Mouse (Mus musculus) stomach, postnatal 0 days (tissue): ENCODE results near the gene Atxn1. TPM values are rescaled to one million over a fixed set of nuclear protein-coding genes. Genes with fewer than 3 reads are reported as not detected.

Source experiments
- ATAC-seq: fragments of 200-750 bp; cut with Nextera tagmentation; 2 replicates; pipeline ENCODE4 v1.8.0; 2017; ENCODE audit not compliant: low FRiP score, low TSS enrichment
- DNase-seq: peaks from one replicate; pipeline ENCODE4 v3.0.0-alpha.2; 2016; ENCODE audit warnings: low spot score
- H3K27ac ChIP-seq: fragments of 300-500 bp; sonication (generic); replicated peaks from 2 replicates; pipeline ENCODE4 v1.5.1; 2014; ENCODE audit warnings: mild to moderate bottlenecking, control low read depth
- H3K27me3 ChIP-seq: fragments of 300-500 bp; sonication (generic); 2 replicates; pipeline ENCODE4 v1.6.1; 2014; ENCODE audit warnings: low read length; ENCODE audit not compliant: control insufficient read depth, insufficient read depth
- H3K36me3 ChIP-seq: fragments of 300-500 bp; sonication (generic); 2 replicates; pipeline ENCODE4 v1.6.1; 2014; ENCODE audit warnings: low read length, mixed read lengths; ENCODE audit not compliant: control insufficient read depth, insufficient read depth
- H3K4me1 ChIP-seq: fragments of 300-500 bp; sonication (generic); replicated peaks from 2 replicates; pipeline ENCODE4 v1.6.1; 2014; ENCODE audit warnings: antibody characterized with exemption; ENCODE audit not compliant: control insufficient read depth, insufficient read depth
- H3K4me2 ChIP-seq: fragments of 300-500 bp; sonication (generic); replicated peaks from 2 replicates; pipeline ENCODE4 v1.6.1; 2014; ENCODE audit warnings: low read depth, mild to moderate bottlenecking, control low read depth, moderate library complexity
- H3K4me3 ChIP-seq: fragments of 300-500 bp; sonication (generic); 2 replicates; pipeline ENCODE4 v1.5.1; 2014; ENCODE audit warnings: low read depth, low read length, control low read depth
- H3K9ac ChIP-seq: fragments of 300-500 bp; sonication (generic); 2 replicates; pipeline ENCODE4 v1.6.1; 2014; ENCODE audit warnings: mild to moderate bottlenecking, low read length, control low read depth, mixed read lengths
- H3K9me3 ChIP-seq: fragments of 300-500 bp; sonication (generic); 2 replicates; pipeline ENCODE4 v1.6.1; 2016; ENCODE audit warnings: low read length; ENCODE audit not compliant: control insufficient read depth
- CTCF ChIP-seq: IDR thresholded peaks from 2 replicates; pipeline ENCODE4 v1.5.1; 2016; ENCODE audit warnings: antibody characterized with exemption, low read depth, mild to moderate bottlenecking, moderate library complexity
- EP300 ChIP-seq: optimal IDR thresholded peaks from 2 replicates; pipeline ENCODE3; 2016; ENCODE audit warnings: antibody characterized with exemption
- WGBS: fragments of 180-500 bp; shearing (Covaris S2); extraction: QIAGEN DNeasy Blood & Tissue Kit; methylation state at CpG from one replicate; pipeline ENCODE4 v1.1.7; 2014; 5-methylcytosine and 5-hydroxymethylcytosine counted together
- polyA plus RNA-seq: library from polyadenylated mRNA; unstranded; fragments of >200 nt; fragmentation: Nextera tagmentation; extraction: Ambion mirVana; gene quantifications from 2 replicates; pipeline ENCODE4 v1.2.1, GENCODE M21; 2015

Gene Atxn1
- polyA plus RNA-seq, 1 experiment from 2014 or later = 7.0 TPM

DNA sequence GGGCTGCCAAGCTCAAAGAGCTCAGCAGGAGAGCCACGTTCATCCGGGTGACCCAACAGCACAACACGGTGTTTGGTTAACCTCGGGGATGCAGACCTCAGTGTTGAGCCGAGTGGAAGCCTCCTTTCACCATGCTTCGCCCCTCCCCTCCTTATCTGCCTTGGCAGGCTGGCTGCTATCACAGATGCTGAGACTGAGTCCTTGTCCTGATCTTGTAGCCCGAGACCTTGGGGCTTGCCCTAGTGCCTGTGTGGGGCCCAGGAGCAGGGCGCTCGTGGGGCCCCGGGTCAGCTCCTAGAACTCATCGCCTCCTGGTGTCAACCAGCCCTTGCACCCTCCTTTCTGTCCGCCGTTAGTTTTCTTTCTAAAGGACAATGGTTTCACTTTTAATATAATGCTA lies 418.8 kb downstream of the Atxn1 start:
- no peak overlapping the region for H3K4me2 ChIP-seq
- no peaks in the 10 kb centered on the region for H3K27me3 ChIP-seq
- ATAC-seq = no peak; the same call in 1 of the 2 replicates
- H3K4me3 ChIP-seq = no peak overlapping the region
- no peaks in the 10 kb centered on the region for H3K4me1 ChIP-seq
- DNase-seq = no peak
- no peaks in the 10 kb centered on the region for H3K9me3 ChIP-seq
- TF ChIP-seq CTCF (no peak), EP300 (no peak)
- H3K27ac ChIP-seq = no peak overlapping the region
- WGBS = 73% methylated on average over 13 of the region's 13 CpGs
- peaks cover 2% of the 10 kb centered on the region; the same call in 1 of the 2 replicates for H3K36me3 ChIP-seq
- no peak overlapping the region for H3K9ac ChIP-seq

DNA sequence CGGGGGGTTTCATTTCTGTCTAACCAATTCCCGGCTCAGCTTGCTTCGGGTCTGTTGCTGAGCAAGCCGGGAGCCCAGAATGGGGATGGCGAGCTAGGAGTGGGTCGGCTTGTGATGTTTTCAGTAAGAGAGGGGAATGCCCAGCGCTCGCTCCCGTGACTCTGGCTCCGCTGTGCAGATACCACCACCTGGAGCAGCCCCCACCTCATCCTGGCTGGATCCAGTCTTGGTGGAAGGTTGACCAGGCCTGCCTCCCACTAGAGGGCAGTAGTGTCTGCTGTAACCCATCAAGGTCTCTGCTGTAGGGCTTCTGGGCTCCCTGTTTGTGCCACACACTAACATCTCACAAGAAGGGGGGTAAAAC lies 425.6 kb downstream of the Atxn1 start:
- TF ChIP-seq EP300 (no peak), CTCF (peak; percentile 83)
- H3K9me3 ChIP-seq = no peaks in the 10 kb centered on the region
- no peaks in the 10 kb centered on the region for H3K4me1 ChIP-seq
- peak overlapping the region; percentile 56 for H3K9ac ChIP-seq
- ATAC-seq (peak; percentile 75), DNase-seq (peak; percentile 72)
- 14% methylated on average over 10 of the region's 10 CpGs for WGBS
- no peak overlapping the region for H3K27ac ChIP-seq
- H3K4me3 ChIP-seq = peak overlapping the region; percentile 39
- H3K4me2 ChIP-seq = peak overlapping the region; percentile 65
- no peaks in the 10 kb centered on the region for H3K27me3 ChIP-seq
- no peaks in the 10 kb centered on the region for H3K36me3 ChIP-seq

DNA sequence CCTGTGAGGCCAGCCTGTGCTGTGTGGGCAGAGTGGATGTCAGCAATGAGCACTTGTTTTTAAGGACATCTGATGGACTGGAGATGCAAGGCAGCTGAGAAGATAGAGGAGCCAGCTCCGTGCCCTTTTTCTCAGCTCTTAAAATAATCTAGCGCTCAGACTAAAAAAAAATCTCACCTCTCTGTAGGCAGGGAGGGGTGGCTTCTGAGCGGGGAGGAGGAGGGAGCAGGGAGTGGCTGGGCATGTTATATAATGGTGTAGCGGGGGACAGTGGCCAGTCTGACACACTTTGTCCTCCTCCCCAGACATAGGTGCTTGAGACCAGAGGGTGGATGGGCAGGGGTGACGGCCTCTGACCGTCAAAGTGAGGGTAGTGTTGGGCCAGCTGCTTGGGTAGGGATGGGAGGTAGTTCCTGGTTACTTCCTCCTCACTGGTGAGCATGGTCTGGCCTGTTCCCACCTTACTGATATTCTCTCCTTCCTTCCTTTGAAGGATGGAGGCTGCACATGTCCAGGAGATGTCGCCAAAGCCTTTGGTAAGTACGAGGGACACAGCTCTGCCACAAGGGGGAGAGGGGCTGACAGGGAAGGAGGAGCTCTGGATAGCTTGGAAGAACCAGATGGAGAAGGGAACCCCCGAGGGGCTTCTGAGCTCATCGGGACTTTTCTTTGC lies 426.1 kb downstream of the Atxn1 start:
- Histone ChIP-seq H3K27ac (no peak overlapping the region), H3K27me3 (no peaks in the 10 kb centered on the region), H3K4me1 (no peaks in the 10 kb centered on the region), H3K9me3 (no peaks in the 10 kb centered on the region), H3K9ac (peak overlapping the region; percentile 56; the same call in 1 of the 2 replicates), H3K36me3 (no peaks in the 10 kb centered on the region), H3K4me2 (peak overlapping the region; percentile 65), H3K4me3 (peak overlapping the region; percentile 39)
- peak; percentile 75 for ATAC-seq
- peak; percentile 66 for DNase-seq
- peak; percentile 91 for TF ChIP-seq CTCF
- TF ChIP-seq EP300 = no peak
- WGBS = 25% methylated on average over 10 of the region's 10 CpGs

DNA sequence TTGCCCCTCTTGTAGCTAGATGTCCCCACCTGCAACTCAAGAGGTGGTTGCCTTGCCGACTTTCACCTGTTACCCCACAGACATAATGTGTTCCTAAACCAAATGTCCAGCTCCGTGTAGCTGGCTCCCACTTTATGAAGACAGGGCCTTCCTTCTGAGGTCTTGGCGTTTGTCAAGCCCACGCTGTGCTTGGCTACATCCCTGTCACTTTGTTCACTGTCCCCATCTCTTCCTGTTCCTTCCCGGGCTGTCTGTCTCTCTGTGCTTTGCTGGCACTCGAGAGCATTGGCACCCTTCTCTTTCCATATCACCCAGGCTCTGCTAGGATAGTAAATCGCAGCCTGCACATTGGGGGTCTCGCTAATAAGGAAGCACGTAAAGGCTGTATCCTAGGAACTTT lies 426.7 kb downstream of the Atxn1 start:
- Histone ChIP-seq H3K9me3 (no peaks in the 10 kb centered on the region), H3K4me1 (no peaks in the 10 kb centered on the region), H3K4me2 (no peak overlapping the region), H3K4me3 (no peak overlapping the region), H3K27ac (no peak overlapping the region), H3K27me3 (no peaks in the 10 kb centered on the region), H3K36me3 (no peaks in the 10 kb centered on the region), H3K9ac (no peak overlapping the region)
- DNase-seq = no peak
- TF ChIP-seq CTCF (no peak), EP300 (no peak)
- 81% methylated on average over 9 of the region's 9 CpGs for WGBS
- ATAC-seq = no peak

DNA sequence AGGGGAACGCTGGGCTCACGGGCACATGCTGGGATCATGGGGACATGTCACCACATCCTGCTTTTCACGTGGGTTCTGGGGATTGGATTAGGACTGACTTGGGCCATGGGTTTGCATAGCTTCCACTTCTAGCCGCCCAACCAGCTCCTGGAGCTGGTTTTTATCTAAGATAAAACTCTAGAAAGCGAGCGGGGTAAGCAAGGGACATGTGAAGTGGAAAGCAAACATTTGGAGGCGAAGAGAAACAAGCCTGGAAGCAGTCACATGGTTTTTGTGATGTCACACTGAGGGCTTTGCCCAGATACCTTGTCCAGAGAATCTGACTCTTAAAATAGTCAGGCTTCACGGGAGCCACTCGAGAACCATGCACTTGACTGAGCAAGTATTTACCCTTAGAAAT lies 427.7 kb downstream of the Atxn1 start:
- 60% methylated on average over 9 of the region's 9 CpGs for WGBS
- Histone ChIP-seq H3K4me1 (no peaks in the 10 kb centered on the region), H3K9me3 (no peaks in the 10 kb centered on the region), H3K4me2 (no peak overlapping the region), H3K27ac (no peak overlapping the region), H3K36me3 (no peaks in the 10 kb centered on the region), H3K4me3 (no peak overlapping the region), H3K27me3 (no peaks in the 10 kb centered on the region), H3K9ac (no peak overlapping the region)
- peak; percentile 22 for DNase-seq
- TF ChIP-seq CTCF (no peak), EP300 (no peak)
- ATAC-seq = peak; percentile 36; the same call in 1 of the 2 replicates

DNA sequence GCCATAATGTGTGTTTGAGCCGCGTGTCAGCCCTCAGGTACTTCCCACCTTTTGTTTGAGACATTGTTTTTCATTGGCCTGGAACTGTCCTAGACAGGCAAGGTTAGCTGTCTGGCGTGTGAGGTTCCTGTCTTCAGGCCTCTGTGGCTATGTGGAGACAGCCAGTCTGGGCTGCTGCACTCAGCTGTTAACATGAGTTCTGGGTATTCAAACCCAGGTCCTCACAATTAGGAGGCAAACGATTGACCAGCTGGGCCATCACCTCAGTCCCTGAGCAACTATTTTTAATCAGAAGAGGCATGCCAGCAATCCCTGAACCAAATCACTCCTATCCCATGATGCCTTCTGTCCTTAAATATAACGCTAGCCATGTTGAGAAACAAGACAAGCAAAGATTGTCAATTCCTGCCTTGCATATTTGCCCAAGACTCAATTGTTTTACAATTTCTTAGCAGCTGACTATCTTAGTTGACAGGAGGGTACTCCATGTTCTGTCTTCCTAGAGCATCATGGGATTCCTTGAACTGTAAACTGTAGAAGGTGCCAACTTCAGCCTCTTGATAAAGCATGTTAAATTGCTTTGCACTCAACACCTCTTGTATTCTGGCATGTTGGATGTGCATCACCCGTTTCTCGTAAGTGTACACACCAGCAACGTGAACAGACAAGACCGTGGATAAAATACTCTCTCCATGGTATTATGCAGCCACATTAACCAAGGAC lies 428.9 kb downstream of the Atxn1 start:
- ATAC-seq (no peak), DNase-seq (no peak)
- no peaks in the 10 kb centered on the region for H3K9me3 ChIP-seq
- H3K4me3 ChIP-seq = no peak overlapping the region
- no peaks in the 10 kb centered on the region for H3K36me3 ChIP-seq
- H3K4me2 ChIP-seq = no peak overlapping the region
- H3K4me1 ChIP-seq = peaks cover 3% of the 10 kb centered on the region; the same call in 1 of the 2 replicates
- H3K27ac ChIP-seq = no peak overlapping the region
- no peak for TF ChIP-seq EP300
- WGBS = 84% methylated on average over 9 of the region's 9 CpGs
- no peaks in the 10 kb centered on the region for H3K27me3 ChIP-seq
- no peak overlapping the region for H3K9ac ChIP-seq
